ENCODE assay signal across 9 mouse cellular contexts in genomic region chr6:147090191-147090590, GRCm38 (mm10). TPM values are rescaled to one million over a fixed set of nuclear protein-coding genes. Genes with fewer than 3 reads are reported as not detected.
DNase-seq lines count a peak whose midpoint lies in the region; ATAC-seq and TF ChIP-seq lines count a peak whose summit lies in the region.
"Had no signal": no experiment of that assay in that cellular context is flagged by ENCODE, and none has a peak within 500 bp of the region (broad histone marks: within the 10 kb centered on the region; RNA-seq: fewer than 3 reads in every experiment).

No protein-coding gene starts in this region.

- TF ChIP-seq CTCF in layer of hippocampus, adult 2 months (conservative IDR thresholded peaks at IDR 0.05): no peak
- no peak for TF ChIP-seq CTCF in thymus, adult 2 months (IDR thresholded peaks at IDR 0.05; ENCODE audit: borderline replicate concordance, control insufficient read depth, extremely low read depth, insufficient read depth, low read length, poor library complexity)

- ATAC-seq in embryonic facial prominence, embryonic 14.5 days (ENCODE audit: low read depth): no peak
- ATAC-seq in hindbrain, embryonic 13.5 days (ENCODE audit: low FRiP score): no peak
- no peak for ATAC-seq in midbrain, embryonic 14.5 days (ENCODE audit: low FRiP score, low TSS enrichment)
- ATAC-seq in granulocyte monocyte progenitor cell, adult 5-6 weeks (replicated peaks; ENCODE audit: poor library complexity, severe bottlenecking): no peak

- peak overlapping the region; percentile 94; the same call in 1 of the 2 replicates for H3K4me3 ChIP-seq in layer of hippocampus, adult 2 months
- H3K4me3 ChIP-seq in embryonic facial prominence, embryonic 14.5 days (ENCODE audit: low read depth, low read length): no peak overlapping the region
- H3K4me3 ChIP-seq in hindbrain, embryonic 13.5 days: peak overlapping the region; percentile 80
- H3K4me3 ChIP-seq in midbrain, embryonic 14.5 days (replicated peaks; ENCODE audit: low read depth, low read length): peak overlapping the region; percentile 80; the same call in 1 of the 2 replicates
- no peak overlapping the region for H3K4me3 ChIP-seq in thymus, adult 2 months (ENCODE audit: control insufficient read depth, insufficient read depth, low read length)

- H3K4me1 ChIP-seq in embryonic facial prominence, embryonic 14.5 days (ENCODE audit: control insufficient read depth, insufficient read depth, low read length): peaks cover 28% of the 10 kb centered on the region
- peaks cover 47% of the 10 kb centered on the region for H3K4me1 ChIP-seq in hindbrain, embryonic 13.5 days (replicated peaks)
- peaks cover 28% of the 10 kb centered on the region; the same call in 1 of the 2 replicates for H3K4me1 ChIP-seq in midbrain, embryonic 14.5 days (ENCODE audit: control insufficient read depth, insufficient read depth, low read length)
- H3K4me1 ChIP-seq in thymus, adult 2 months (replicated peaks; ENCODE audit: control insufficient read depth, insufficient read depth, low read length): peaks cover 18% of the 10 kb centered on the region

- peaks cover 8% of the 10 kb centered on the region; the same call in 1 of the 2 replicates for H3K36me3 ChIP-seq in embryonic facial prominence, embryonic 14.5 days (ENCODE audit: control insufficient read depth, insufficient read depth, low read length)
- H3K36me3 ChIP-seq in hindbrain, embryonic 13.5 days: no peaks in the 10 kb centered on the region
- no peaks in the 10 kb centered on the region for H3K36me3 ChIP-seq in midbrain, embryonic 14.5 days (ENCODE audit: control insufficient read depth, insufficient read depth, low read length)
- peaks cover 5% of the 10 kb centered on the region; the same call in 1 of the 2 replicates for H3K36me3 ChIP-seq in thymus, adult 2 months (ENCODE audit: control insufficient read depth, insufficient read depth, low read length)

- no peak for TF ChIP-seq POLR2A in thymus, adult 2 months (IDR thresholded peaks at IDR 0.05; ENCODE audit: control insufficient read depth, extremely low read depth, insufficient read depth, low read length, poor library complexity)

- H3K4me2 ChIP-seq in embryonic facial prominence, embryonic 14.5 days (ENCODE audit: low read depth, low read length): peak overlapping the region; percentile 96; the same call in 1 of the 2 replicates
- peak overlapping the region; percentile 95 for H3K4me2 ChIP-seq in hindbrain, embryonic 13.5 days
- H3K4me2 ChIP-seq in midbrain, embryonic 14.5 days (ENCODE audit: low read length): peak overlapping the region; percentile 91

- peak in 1 of 2 experiments; percentile 19 for DNase-seq in layer of hippocampus, adult 2 months (ENCODE audit: low spot score in 2 of 2)
- no peak for DNase-seq in layer of hippocampus, adult 9-10 months (ENCODE audit: low spot score)
- no peak for DNase-seq in embryonic facial prominence, embryonic 14.5 days (ENCODE audit: low spot score)
- no peak for DNase-seq in midbrain, embryonic 14.5 days
- no peak for DNase-seq in thymus, adult 2 months
- DNase-seq in lung, adult 18-20 months: no peak
- DNase-seq: lung, postnatal 14 days had no signal

- no peaks in the 10 kb centered on the region for H3K27me3 ChIP-seq in embryonic facial prominence, embryonic 14.5 days (replicated peaks; ENCODE audit: control insufficient read depth, insufficient read depth, low read length)
- H3K27me3 ChIP-seq in hindbrain, embryonic 13.5 days: 0 out of 2 replicates have a peak, but pooled peaks cover 10% of the 10 kb centered on the region
- H3K27me3 ChIP-seq in midbrain, embryonic 14.5 days (ENCODE audit: control insufficient read depth, insufficient read depth, low read length): no peaks in the 10 kb centered on the region
- no peaks in the 10 kb centered on the region for H3K27me3 ChIP-seq in thymus, adult 2 months (ENCODE audit: control insufficient read depth, insufficient read depth, low read length)

- peak overlapping the region; percentile 97; the same call in 1 of the 2 replicates for H3K27ac ChIP-seq in layer of hippocampus, adult 2 months
- no peak overlapping the region for H3K27ac ChIP-seq in embryonic facial prominence, embryonic 14.5 days (replicated peaks; ENCODE audit: low read depth, low read length)
- H3K27ac ChIP-seq in hindbrain, embryonic 13.5 days: peak overlapping the region; percentile 94
- no peak overlapping the region for H3K27ac ChIP-seq in midbrain, embryonic 14.5 days (replicated peaks; ENCODE audit: low read depth, low read length)
- H3K27ac ChIP-seq in thymus, adult 2 months (ENCODE audit: control insufficient read depth, insufficient read depth, low read length): no peak overlapping the region

- no peak overlapping the region for H3K9ac ChIP-seq in embryonic facial prominence, embryonic 14.5 days (ENCODE audit: low read depth, low read length)
- H3K9ac ChIP-seq in hindbrain, embryonic 13.5 days: peak overlapping the region; percentile 95
- H3K9ac ChIP-seq in midbrain, embryonic 14.5 days (replicated peaks; ENCODE audit: low read length): no peak overlapping the region; the same call in 1 of the 2 replicates

- H3K9me3 ChIP-seq in embryonic facial prominence, embryonic 14.5 days (ENCODE audit: control insufficient read depth, low read length): no peaks in the 10 kb centered on the region
- no peaks in the 10 kb centered on the region for H3K9me3 ChIP-seq in hindbrain, embryonic 13.5 days
- H3K9me3 ChIP-seq in midbrain, embryonic 14.5 days (ENCODE audit: control insufficient read depth, low read length): no peaks in the 10 kb centered on the region

- 55% methylated on average over 5 of the region's 5 CpGs for WGBS in embryonic facial prominence, embryonic 14.5 days
- 72% methylated on average over 5 of the region's 5 CpGs for WGBS in hindbrain, embryonic 13.5 days
- WGBS in midbrain, embryonic 14.5 days: 64% methylated on average over 5 of the region's 5 CpGs
- 95% methylated on average over 5 of the region's 5 CpGs for WGBS in thymus, adult 2 months

RNA-seq across cellular contexts. Expression of gene Klhl42, which starts 1.0 kb away (rescaled TPM):
- 10 to 100 TPM; 17.3 to 19.8 TPM for total RNA-seq in layer of hippocampus, adult 2 months (2021)
- 12.5 and 13.3 TPM in 2 replicates for polyA plus RNA-seq in embryonic facial prominence, embryonic 14.5 days (2014; fragmentation: Nextera tagmentation; extraction: Ambion mirVana)
- polyA plus RNA-seq in hindbrain, embryonic 13.5 days (2015; fragmentation: Nextera tagmentation; extraction: Ambion mirVana): 6.0 and 6.3 TPM in 2 replicates
- 7.3 and 8.9 TPM in 2 replicates for polyA plus RNA-seq in midbrain, embryonic 14.5 days (2014; fragmentation: Nextera tagmentation; extraction: Ambion mirVana)
- total RNA-seq in granulocyte monocyte progenitor cell, adult 5-6 weeks (2014; fragmentation: Nextera tagmentation): 6.5 and 14.0 TPM in 2 replicates
- 5.9 and 7.7 TPM in 2 replicates for total RNA-seq in granulocyte monocyte progenitor cell, adult 5-6 weeks (2017)
- 27.2 and 33.8 TPM in 2 replicates for polyA plus RNA-seq in thymus, adult 2 months (2012; rRNA removed)

RNA-seq across cellular contexts. Expression of gene Mansc4, which starts 3.4 kb away (rescaled TPM):
- under 1 TPM in 1 of 2 experiments, not detected in 1; 0.77 TPM for total RNA-seq in layer of hippocampus, adult 2 months (2021)
- polyA plus RNA-seq in embryonic facial prominence, embryonic 14.5 days (2014; fragmentation: Nextera tagmentation; extraction: Ambion mirVana): 0.48 and 1.5 TPM in 2 replicates
- polyA plus RNA-seq in hindbrain, embryonic 13.5 days (2015; fragmentation: Nextera tagmentation; extraction: Ambion mirVana): 0.97 and 0.99 TPM in 2 replicates
- 0.19 and 0.66 TPM in 2 replicates for polyA plus RNA-seq in midbrain, embryonic 14.5 days (2014; fragmentation: Nextera tagmentation; extraction: Ambion mirVana)
- not detected in 2 replicates for total RNA-seq in granulocyte monocyte progenitor cell, adult 5-6 weeks (2014; fragmentation: Nextera tagmentation)
- total RNA-seq in granulocyte monocyte progenitor cell, adult 5-6 weeks (2017): not detected in 2 replicates
- 2.8 and 2.9 TPM in 2 replicates for polyA plus RNA-seq in thymus, adult 2 months (2012; rRNA removed)

RNA-seq across cellular contexts. Expression of gene Mrps35, which starts 47.6 kb away (rescaled TPM):
- 10 to 100 TPM; 41.7 to 54.8 TPM for total RNA-seq in layer of hippocampus, adult 2 months (2021)
- 89.3 and 99.8 TPM in 2 replicates for polyA plus RNA-seq in embryonic facial prominence, embryonic 14.5 days (2014; fragmentation: Nextera tagmentation; extraction: Ambion mirVana)
- polyA plus RNA-seq in hindbrain, embryonic 13.5 days (2015; fragmentation: Nextera tagmentation; extraction: Ambion mirVana): 70.4 and 71.7 TPM in 2 replicates
- polyA plus RNA-seq in midbrain, embryonic 14.5 days (2014; fragmentation: Nextera tagmentation; extraction: Ambion mirVana): 72.1 and 83.0 TPM in 2 replicates
- total RNA-seq in granulocyte monocyte progenitor cell, adult 5-6 weeks (2014; fragmentation: Nextera tagmentation): 86.0 and 145 TPM in 2 replicates
- total RNA-seq in granulocyte monocyte progenitor cell, adult 5-6 weeks (2017): 80.5 and 86.9 TPM in 2 replicates
- 8.4 and 9.4 TPM in 2 replicates for polyA plus RNA-seq in thymus, adult 2 months (2012; rRNA removed)

RNA-seq across cellular contexts. Expression of gene Rep15, which starts 57.8 kb away (rescaled TPM):
- 1 to 10 TPM; 1.1 to 2.1 TPM for total RNA-seq in layer of hippocampus, adult 2 months (2021)
- 1.00 and 1.4 TPM in 2 replicates for polyA plus RNA-seq in embryonic facial prominence, embryonic 14.5 days (2014; fragmentation: Nextera tagmentation; extraction: Ambion mirVana)
- polyA plus RNA-seq in hindbrain, embryonic 13.5 days (2015; fragmentation: Nextera tagmentation; extraction: Ambion mirVana): 0.48 and 0.94 TPM in 2 replicates
- 0.62 and 0.98 TPM in 2 replicates for polyA plus RNA-seq in midbrain, embryonic 14.5 days (2014; fragmentation: Nextera tagmentation; extraction: Ambion mirVana)
- 0.75 and 1.3 TPM in 2 replicates for total RNA-seq in granulocyte monocyte progenitor cell, adult 5-6 weeks (2014; fragmentation: Nextera tagmentation)
- not detected in 2 replicates for total RNA-seq in granulocyte monocyte progenitor cell, adult 5-6 weeks (2017)
- polyA plus RNA-seq in thymus, adult 2 months (2012; rRNA removed): 0.09 and 0.16 TPM in 2 replicates

Comparison
In these comparisons a context has a peak if more than half of its experiments do, and no peak if none do; other contexts are left out.
1. H3K27ac ChIP-seq: peak in layer of hippocampus, adult 2 months (single experiment) and hindbrain, embryonic 13.5 days (single experiment); none in embryonic facial prominence, embryonic 14.5 days (single experiment), midbrain, embryonic 14.5 days (single experiment) and thymus, adult 2 months (single experiment).
2. H3K4me3 ChIP-seq: peak in layer of hippocampus, adult 2 months (single experiment), hindbrain, embryonic 13.5 days (single experiment) and midbrain, embryonic 14.5 days (single experiment); none in embryonic facial prominence, embryonic 14.5 days (single experiment) and thymus, adult 2 months (single experiment).
3. Peak in every context shown above with its lines, with median percentiles within 50 percentile points of each other: H3K4me2 ChIP-seq.